ENCODE assay signal across 8 mouse cellular contexts in genomic region chr10:3366036-3366869, GRCm38 (mm10). TPM values are rescaled to one million over a fixed set of nuclear protein-coding genes. Genes with fewer than 3 reads are reported as not detected.
DNase-seq lines count a peak whose midpoint lies in the region; ATAC-seq and TF ChIP-seq lines count a peak whose summit lies in the region.

TSS of gene Ppp1r14c (plus strand) at chr10:3366057.

- peak within 1 kb of the TSS; percentile 88 for H3K9ac ChIP-seq in heart, embryonic 12.5 days
- no peak within 1 kb of the TSS for H3K9ac ChIP-seq in liver, embryonic 13.5 days
- peak within 1 kb of the TSS; percentile 76 for H3K9ac ChIP-seq in neural tube, embryonic 13.5 days

- under 1% methylated on average over 73 of the region's 74 CpGs for WGBS in heart, embryonic 12.5 days
- under 1% methylated on average over 70 of the region's 74 CpGs for WGBS in liver, embryonic 13.5 days (ENCODE audit: insufficient replicate concordance)
- WGBS in neural tube, embryonic 13.5 days, result under 1% methylated on average over 73 of the region's 74 CpGs

- H3K27me3 ChIP-seq in heart, embryonic 12.5 days (replicated peaks), result no peaks in the 10 kb centered on the region
- peaks cover 41% of the 10 kb centered on the region for H3K27me3 ChIP-seq in liver, embryonic 13.5 days
- 0 out of 2 replicates have a peak, but pooled peaks cover 5% of the 10 kb centered on the region for H3K27me3 ChIP-seq in neural tube, embryonic 13.5 days

- H3K4me2 ChIP-seq in heart, embryonic 12.5 days, result peak within 1 kb of the TSS; percentile 74
- H3K4me2 ChIP-seq in liver, embryonic 13.5 days, result peak within 1 kb of the TSS; percentile 70
- H3K4me2 ChIP-seq in neural tube, embryonic 13.5 days, result peak within 1 kb of the TSS; percentile 78

- peaks cover 7% of the 10 kb centered on the region; the same call in 1 of the 2 replicates for H3K36me3 ChIP-seq in heart, embryonic 12.5 days
- H3K36me3 ChIP-seq in liver, embryonic 13.5 days, result no peaks in the 10 kb centered on the region
- no peaks in the 10 kb centered on the region for H3K36me3 ChIP-seq in neural tube, embryonic 13.5 days

- H3K4me1 ChIP-seq in embryonic fibroblast, embryonic 13.5 days (ENCODE audit: control insufficient read depth, insufficient read depth, low read length), result no peaks in the 10 kb centered on the region
- peaks cover 14% of the 10 kb centered on the region for H3K4me1 ChIP-seq in heart, embryonic 12.5 days (replicated peaks)
- no peaks in the 10 kb centered on the region; the same call in 1 of the 2 replicates for H3K4me1 ChIP-seq in liver, embryonic 13.5 days (replicated peaks)
- peaks cover 18% of the 10 kb centered on the region for H3K4me1 ChIP-seq in neural tube, embryonic 13.5 days (replicated peaks)

- TF ChIP-seq POLR2A in embryonic fibroblast, embryonic 13.5 days (IDR thresholded peaks at IDR 0.05; ENCODE audit: low read depth, low read length), result no peak

- peak; percentile 10 for DNase-seq in thymus, postnatal 4 days
- no peak for DNase-seq in thymus, postnatal 0 days (ENCODE audit: low spot score)
- DNase-seq in kidney, postnatal 36 days, result peak; percentile 1 to 39
- DNase-seq in liver, embryonic 13.5 days, result no peak
- no peak for DNase-seq in c-Kit-positive CD71-positive TER-119-positive erythroid progenitor cells, embryonic 14.5 days (ENCODE audit: low spot score)

- TF ChIP-seq CTCF in embryonic fibroblast, embryonic 13.5 days (IDR thresholded peaks at IDR 0.05; ENCODE audit: borderline replicate concordance, insufficient read depth, low read length), result no peak

- H3K9me3 ChIP-seq in heart, embryonic 12.5 days (replicated peaks), result no peaks in the 10 kb centered on the region
- no peaks in the 10 kb centered on the region for H3K9me3 ChIP-seq in liver, embryonic 13.5 days (replicated peaks)
- no peaks in the 10 kb centered on the region; the same call in 1 of the 2 replicates for H3K9me3 ChIP-seq in neural tube, embryonic 13.5 days

- H3K4me3 ChIP-seq in embryonic fibroblast, embryonic 13.5 days (ENCODE audit: insufficient read depth, low read length), result peak within 1 kb of the TSS; percentile 56
- peak within 1 kb of the TSS; percentile 86 for H3K4me3 ChIP-seq in heart, embryonic 12.5 days
- peak within 1 kb of the TSS; percentile 49 for H3K4me3 ChIP-seq in liver, embryonic 13.5 days (replicated peaks)
- H3K4me3 ChIP-seq in neural tube, embryonic 13.5 days, result peak within 1 kb of the TSS; percentile 69

- ATAC-seq in heart, embryonic 12.5 days (ENCODE audit: insufficient number of reproducible peaks, low FRiP score), result peak; percentile 86
- ATAC-seq in liver, embryonic 13.5 days (ENCODE audit: low read depth), result no peak
- peak; percentile 93 for ATAC-seq in neural tube, embryonic 13.5 days (ENCODE audit: low read depth)

- no peak within 1 kb of the TSS for H3K27ac ChIP-seq in embryonic fibroblast, embryonic 13.5 days (ENCODE audit: insufficient read depth, low read length)
- H3K27ac ChIP-seq in heart, embryonic 12.5 days (ENCODE audit: poor library complexity, severe bottlenecking), result peak within 1 kb of the TSS; percentile 84
- H3K27ac ChIP-seq in liver, embryonic 13.5 days, result no peak within 1 kb of the TSS
- peak within 1 kb of the TSS; percentile 87 for H3K27ac ChIP-seq in neural tube, embryonic 13.5 days (replicated peaks)

RNA-seq across cellular contexts. Expression of gene Ppp1r14c, which starts in this region (rescaled TPM):
- 0.60 and 0.62 TPM in 2 replicates for polyA plus RNA-seq in thymus, postnatal 0 days (2015; fragmentation: Nextera tagmentation; extraction: Ambion mirVana)
- 0.70 and 1.7 TPM in 2 replicates for polyA plus RNA-seq in embryonic fibroblast, embryonic 13.5 days (2011; ENCODE audit: insufficient read length, low read depth, missing spikeins)
- 217 and 222 TPM in 2 replicates for polyA plus RNA-seq in heart, embryonic 12.5 days (2016; fragmentation: Nextera tagmentation; extraction: Ambion mirVana)
- 0.12 and 0.67 TPM in 2 replicates for polyA plus RNA-seq in liver, embryonic 13.5 days (2015; fragmentation: Nextera tagmentation; extraction: Ambion mirVana)
- 42.2 and 47.1 TPM in 2 replicates for polyA plus RNA-seq in neural tube, embryonic 13.5 days (2015; fragmentation: Nextera tagmentation; extraction: Ambion mirVana)

Comparison
In these comparisons a context has a peak if more than half of its experiments do, and no peak if none do; other contexts are left out.
1. RNA of gene Ppp1r14c (polyA plus RNA-seq): 217 to 222 TPM in heart, embryonic 12.5 days and 42.2 to 47.1 TPM in neural tube, embryonic 13.5 days; 0.70 to 1.7 TPM in embryonic fibroblast, embryonic 13.5 days, 0.60 to 0.62 TPM in thymus, postnatal 0 days and 0.12 to 0.67 TPM in liver, embryonic 13.5 days; every median in the first group is over 10 times any median in the second.
2. DNase-seq: peak in thymus, postnatal 4 days (single experiment) and kidney, postnatal 36 days (2 of 2); none in thymus, postnatal 0 days (single experiment), liver, embryonic 13.5 days (single experiment) and c-Kit-positive CD71-positive TER-119-positive erythroid progenitor cells, embryonic 14.5 days (single experiment).
3. H3K27ac ChIP-seq: peak in heart, embryonic 12.5 days (single experiment) and neural tube, embryonic 13.5 days (single experiment); none in embryonic fibroblast, embryonic 13.5 days (single experiment) and liver, embryonic 13.5 days (single experiment).
4. Peak in every context shown above with its lines, with median percentiles within 50 percentile points of each other: H3K4me3 ChIP-seq and H3K4me2 ChIP-seq.